Mouse (Mus musculus) kidney, postnatal 10 days (tissue): ENCODE measurements around the gene Uap1l1.
"Not testable (repeated sequence)": the region's sequence is repeated elsewhere in the genome, so short reads cannot be mapped to it uniquely, and the experiment has no call there.

Source experiments
- DNase-seq: peaks from one replicate; pipeline ENCODE4 v3.0.0; 2021; ENCODE audit warnings: mixed read lengths

Gene Uap1l1

DNA sequence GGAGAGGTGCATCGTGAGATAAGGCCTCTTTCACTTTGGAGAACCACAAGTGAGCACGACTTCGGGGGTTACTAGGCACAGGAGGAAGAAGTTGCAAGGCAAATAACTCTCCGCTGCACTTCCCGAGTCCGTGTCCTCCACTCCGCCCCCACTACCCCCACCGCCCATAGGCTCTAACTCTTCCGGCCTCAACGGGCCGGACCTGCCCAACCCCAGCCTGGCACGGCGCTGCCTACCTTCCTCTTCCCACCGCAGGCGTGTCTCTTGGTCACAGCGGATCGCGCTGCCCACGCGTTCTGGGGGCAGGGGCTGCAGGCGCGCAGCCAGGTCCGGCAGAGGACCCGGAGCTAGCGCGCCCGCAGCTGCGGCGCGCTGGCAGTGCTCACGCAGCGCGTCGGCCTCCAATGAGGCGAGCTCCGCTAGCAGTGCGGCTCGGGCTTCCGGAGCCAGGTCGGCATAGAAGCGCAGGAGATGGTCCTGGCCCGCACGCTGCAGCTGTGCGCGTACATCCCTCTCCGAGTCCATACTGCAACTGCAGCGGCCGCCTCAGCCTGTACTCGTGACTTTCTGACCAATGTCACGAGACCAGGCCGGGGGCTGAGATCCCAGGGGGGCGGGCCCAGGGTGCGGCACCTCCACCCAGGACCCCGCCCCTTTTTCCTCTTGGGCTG is at the start of gene Uap1l1:
Uap1l1 (minus strand) TSS at position 592 of the 671 bp plus-strand sequence.
- DNase-seq = peak; percentile 92

DNA sequence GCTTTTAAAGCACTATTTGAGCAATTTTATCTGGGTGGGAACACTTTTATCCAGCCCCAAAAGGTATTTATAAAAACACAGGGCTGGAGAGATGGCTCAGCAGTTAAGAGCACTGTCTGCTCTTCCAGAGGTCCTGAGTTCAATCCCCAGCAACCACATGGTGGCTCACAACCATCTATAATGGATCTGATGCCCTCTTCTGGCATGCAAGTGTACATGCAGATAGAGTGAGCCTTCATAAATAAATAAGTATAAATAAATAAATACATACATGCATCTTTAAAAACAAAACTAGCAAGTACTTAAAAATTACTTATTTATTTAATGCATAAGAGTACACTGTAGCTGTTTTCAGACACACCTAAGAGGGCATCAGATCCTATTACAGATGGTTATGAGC is 48.0 kb upstream of the Uap1l1 start:
- not testable (repeated sequence) for DNase-seq

DNA sequence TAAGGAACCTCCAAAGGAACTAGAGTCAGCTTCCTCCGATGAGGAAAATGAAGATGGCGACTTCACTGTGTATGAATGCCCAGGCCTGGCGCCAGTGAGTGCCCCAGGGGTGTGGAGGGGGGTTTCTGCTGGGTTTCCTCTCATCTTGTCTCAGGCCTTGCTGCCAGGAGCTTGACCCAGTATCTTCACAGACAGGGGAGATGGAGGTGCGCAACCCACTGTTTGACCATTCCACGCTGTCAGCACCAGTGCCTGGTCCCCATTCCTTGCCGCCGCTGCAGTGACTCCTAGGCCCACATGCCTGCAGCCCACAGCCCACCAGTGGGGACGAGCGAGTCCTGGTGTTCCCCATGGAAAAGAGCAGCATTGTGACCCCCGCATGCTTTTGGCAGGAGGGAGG is 43.4 kb upstream of the Uap1l1 start:
- DNase-seq = no peak

DNA sequence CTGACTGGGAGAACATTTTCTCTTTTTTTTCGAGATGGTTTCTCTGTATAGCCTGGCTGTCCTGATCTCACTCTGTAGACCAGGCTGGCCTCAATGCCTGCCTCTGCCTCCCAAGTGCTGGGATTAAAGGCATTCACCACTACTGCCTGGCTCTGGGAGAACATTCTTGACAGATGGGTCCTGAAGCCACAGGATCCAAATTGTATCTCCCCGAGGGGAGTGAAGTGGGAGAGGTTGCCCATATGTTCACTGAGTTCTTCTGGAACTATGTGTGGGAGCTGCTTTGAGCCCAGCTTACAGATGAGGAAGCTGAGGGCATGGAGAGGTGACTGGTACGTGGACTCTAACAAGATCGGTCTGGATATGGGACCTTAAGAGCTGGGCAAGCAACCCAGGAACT is 38.5 kb upstream of the Uap1l1 start:
- no peak for DNase-seq

DNA sequence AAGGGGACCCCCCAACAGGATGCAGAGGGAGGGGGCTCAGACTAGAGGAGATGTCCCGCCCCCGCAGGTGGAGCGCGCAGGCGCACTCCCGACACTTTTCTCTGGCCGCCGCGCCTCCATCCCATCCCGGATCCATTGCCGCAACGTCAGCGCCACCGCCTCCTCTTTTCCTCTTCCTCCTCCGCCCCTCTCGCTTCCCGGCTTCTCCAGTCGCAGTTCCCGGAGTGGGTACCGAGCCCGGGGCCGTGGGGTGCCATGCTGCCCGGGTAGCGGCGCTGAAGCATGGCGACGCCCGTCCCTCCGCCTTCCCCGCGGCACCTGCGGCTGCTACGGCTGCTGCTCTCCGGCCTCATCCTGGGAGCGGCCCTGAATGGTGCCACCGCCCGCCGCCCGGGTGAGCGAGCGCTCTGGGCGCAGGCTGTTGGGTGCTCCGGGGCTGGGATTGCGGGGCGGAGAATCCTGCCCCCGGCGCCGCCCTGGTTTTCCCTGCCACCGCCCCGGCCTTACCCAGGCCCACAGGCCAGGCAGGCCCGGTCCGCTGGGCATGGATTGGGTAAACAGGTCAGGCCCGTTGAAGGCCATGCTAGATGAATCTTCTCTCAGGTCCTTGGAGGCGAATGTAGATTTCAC is 37.6 kb upstream of the Uap1l1 start:
- peak; percentile 84 for DNase-seq

DNA sequence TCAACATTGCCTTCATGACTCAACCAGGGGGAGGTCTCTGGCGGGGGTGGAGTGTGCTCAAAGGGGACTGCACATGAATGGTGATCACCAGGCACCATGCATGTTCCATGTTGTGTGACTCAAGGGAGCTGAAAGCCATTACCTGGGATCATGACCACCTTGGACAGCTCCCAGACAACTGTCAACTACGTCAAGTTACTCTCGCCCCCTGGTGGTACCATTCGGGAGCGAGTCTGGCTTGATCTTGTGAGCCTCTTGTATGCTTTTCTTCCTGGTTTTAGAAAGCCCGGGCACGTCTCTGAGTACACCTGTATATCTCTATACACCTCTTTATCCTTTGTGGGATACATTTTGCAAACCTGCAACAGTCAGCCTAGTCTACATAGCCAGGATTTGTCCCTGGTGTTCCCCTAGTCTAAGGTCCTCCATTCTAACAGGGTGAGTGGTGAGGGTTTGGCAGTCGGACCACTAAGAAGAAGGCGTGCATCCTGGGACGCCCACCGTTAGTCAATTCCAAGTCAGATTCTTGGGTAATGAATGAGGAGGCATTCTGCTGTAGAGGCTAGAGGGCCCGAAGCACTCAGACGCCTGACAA is 37.0 kb upstream of the Uap1l1 start:
- DNase-seq = peak; percentile 93

DNA sequence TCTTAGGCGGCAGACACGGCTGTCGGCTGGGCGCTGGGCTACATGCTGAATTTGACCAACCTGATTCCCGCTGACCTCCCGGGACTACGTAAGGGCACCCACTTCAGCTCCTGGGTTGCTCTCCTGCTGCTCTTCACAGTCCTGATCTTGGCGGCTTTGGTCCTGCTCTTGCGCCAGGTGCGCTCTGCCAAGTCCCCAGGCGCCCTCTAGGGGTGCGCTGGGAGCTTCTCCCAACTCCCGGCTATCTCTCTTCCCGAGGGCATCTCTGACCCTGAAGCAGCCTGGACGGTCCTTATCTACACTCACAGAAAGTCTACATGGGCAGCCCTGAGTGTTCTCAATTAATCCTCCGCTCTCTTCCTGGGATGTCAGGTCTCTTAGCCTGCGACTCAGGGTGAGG is 35.3 kb upstream of the Uap1l1 start:
- DNase-seq = peak; percentile 80

DNA sequence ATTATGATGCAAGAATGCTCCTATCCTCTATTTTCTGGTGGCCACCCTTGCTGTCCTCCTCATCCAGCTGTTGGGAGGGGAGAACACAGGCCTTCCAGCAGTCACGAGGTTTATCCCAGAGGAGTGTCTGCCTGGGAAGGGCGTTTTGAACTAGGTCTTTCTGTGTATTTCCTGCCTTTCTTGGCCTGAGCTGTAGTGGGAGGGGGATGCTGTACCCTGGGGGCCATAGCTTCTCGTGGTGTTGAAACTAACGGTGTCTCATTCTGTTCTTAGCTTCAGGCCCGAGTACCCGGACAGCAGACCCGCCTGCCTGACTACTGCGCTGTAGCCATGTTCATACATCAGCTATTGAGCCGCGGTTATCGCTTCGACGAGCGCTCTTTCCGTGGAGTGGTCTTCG is 34.8 kb upstream of the Uap1l1 start:
- DNase-seq = no peak

DNA sequence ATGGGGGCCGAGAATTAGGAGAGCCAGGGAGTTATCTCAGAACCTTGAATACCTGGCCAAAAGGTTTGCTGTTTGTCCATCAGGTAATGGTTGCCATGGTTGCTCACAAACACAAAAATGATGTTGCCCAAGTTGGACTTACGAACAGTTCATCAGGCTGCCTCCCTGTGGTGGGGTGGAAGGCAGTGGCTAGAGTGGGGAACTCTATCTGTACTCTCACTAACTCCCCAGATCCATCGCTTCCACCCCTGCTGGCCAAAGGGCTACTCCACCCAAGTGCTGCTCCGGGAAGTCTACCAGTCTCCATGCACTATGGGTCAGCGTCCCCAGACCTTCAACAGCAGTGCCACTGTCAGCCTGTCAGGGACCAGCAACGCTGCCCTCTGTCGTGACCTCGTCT is 33.6 kb upstream of the Uap1l1 start, which contains the start of gene Npdc1:
Npdc1 (plus strand) TSS at position 301 of the 400 bp plus-strand sequence.
- DNase-seq = no peak

DNA sequence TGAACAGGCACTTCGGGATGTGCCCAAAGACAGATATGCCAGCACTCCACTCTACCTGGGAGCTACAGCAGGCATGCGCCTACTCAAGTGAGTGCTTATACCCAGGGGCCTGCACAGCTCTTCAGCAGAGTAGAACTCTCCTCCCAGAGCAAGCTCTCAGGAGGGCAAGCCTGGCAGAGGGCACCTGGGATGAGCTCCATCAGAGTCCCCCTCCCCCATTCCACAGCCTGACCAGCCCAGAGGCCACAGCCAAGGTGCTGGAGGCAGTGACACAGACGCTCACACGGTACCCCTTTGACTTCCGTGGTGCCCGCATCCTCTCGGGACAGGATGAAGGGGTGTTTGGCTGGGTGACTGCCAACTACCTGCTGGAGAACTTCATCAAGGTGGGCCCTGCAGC is 32.6 kb upstream of the Uap1l1 start:
- DNase-seq = no peak

DNA sequence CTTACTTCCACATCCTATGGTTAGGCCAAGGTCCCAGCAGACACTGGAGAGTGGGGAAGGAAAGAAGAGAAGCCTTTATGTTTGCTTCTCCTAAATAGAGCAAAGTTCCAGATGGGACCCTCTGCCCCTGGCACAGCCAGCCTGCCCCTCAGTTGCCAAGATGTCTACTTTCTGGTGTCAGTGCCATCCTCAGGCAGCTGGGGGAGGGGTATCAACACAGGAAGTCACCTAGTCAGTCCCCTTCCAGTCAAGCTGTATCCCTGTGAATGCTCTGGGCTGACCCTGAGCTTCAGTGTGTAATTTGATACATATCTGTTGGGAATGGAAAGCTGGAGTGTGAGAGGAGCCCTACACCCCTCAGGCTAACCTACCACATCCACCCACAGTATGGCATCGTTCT is 31.5 kb upstream of the Uap1l1 start:
- DNase-seq = no peak

DNA sequence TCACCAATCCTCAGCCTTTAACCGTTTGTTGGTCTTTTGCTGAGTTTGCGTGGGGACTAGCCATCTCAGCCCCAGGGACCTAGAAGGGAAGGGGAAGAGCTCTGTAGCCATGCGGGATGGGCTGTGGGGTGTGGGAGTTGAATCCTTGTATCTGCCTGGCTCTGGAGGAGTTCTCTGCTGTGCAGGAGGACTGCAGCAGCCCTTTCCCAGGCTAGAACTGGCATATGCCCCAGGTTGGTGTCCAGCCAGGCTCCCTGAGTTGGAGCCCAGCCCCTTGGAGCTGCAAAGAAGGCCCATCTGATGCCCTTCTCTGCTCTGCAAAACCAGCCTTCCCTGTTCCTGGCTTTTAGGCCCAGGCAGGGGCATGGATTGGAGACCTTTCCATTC is 31.1 kb upstream of the Uap1l1 start:
- DNase-seq = no peak

DNA sequence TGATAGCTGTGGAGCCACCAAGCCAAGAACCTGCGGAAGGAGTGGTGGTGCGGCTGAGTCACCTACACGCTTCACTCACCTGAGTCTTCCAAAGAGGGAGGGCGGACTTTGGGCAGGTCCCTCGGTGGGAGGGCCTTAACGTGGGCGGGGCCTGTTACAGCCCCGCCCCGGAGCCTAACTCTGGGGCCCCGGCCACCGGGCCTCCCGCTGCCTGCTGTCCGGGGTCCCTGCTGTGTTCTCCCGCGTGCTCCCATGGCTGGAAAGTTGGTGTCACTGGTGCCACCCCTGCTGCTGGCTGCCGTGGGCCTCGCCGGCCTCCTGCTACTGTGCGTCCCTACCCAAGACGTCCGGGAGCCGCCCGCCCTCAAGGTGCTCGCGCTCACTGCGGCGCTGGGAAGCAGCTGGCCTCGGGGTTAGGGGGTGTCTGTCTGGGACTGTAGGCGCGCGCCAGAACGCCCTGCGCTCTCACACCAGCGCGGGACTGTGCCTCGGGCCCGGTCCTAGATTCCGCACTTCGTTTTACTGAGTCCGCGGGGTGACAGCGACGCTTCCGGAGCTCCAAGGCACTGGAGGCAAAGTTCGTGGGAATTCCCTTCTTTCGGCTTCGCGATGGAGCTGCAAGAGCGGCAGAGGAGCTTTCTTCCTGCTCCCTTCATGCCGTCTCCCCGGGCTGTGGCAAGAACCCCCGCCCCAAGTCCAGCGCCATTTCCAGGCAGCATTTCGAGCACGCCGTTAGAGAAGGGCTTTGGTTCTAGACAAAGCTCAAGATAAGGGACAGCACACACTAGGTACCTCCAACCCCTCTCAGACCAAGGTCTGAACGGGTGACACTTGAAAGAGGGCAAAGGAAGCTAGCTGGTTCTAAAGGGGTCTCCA is 30.5 kb upstream of the Uap1l1 start, which contains the start of gene Entpd2:
Entpd2 (plus strand) TSS at position 154 of the 876 bp plus-strand sequence.
- peak; percentile 72 for DNase-seq

DNA sequence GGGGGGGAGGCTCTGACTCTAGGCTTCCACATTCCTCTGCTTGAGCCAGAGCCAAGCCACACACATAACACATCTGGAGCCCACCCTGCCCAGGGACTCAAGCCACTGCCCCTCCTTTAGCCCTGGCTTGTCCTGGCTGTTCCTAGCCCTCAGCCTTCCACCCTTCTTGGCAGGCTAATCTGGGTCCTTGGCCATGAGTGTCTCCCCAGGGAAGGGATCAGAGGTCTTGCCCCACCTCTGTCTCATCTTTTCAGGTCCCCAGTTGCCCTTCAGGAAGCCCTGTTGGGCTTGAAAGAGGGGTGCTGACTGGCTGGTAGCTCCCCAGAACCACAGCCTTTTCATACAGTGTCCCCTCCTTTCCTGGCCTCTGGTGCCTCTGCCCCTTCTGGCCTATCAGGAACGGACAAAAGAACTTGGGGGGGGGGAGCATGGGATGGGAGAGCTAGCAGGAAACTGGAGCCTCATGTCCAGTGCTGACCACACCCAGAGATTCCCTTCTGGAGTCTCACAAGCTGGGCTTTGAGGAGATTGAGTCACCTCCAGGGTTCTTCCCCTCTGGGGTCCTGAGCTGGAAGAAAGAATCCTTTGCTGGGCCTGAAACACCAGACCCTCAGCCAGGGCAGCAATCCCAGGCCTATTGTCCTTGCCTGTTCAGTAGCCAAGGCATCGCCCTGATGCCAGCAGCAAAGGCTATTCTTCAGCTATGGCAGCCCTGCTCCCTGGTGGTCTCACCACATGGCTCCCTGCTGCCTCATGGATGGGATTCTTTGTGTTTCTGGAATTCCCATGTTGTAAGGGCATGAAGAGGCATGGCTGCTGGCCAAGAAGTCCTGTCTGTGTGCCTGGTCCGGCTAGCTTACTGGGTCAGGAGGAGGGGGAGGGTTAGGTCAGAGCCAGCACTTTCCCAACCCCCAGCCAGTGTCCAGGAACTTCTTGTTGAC is 29.1 kb upstream of the Uap1l1 start:
- peak; percentile 54 for DNase-seq

DNA sequence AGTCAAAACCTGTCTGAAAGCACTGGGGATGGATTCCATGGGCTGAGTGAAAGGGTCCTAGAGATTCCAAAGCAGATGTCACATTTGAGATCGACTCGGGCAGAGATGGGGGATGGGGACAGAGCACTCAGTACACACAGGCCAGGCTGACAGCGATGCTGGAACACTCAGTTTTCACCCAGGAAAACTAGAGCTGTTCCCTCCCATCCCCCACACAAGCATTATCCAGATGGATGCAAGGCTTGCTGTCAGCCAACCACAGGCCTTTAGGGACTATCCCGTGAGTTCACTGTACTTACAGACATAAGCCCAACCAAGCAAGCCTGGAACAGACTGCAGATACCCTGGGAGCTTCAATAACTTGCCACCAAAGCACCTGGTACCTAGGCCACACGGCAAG is 25.8 kb upstream of the Uap1l1 start:
- no peak for DNase-seq

DNA sequence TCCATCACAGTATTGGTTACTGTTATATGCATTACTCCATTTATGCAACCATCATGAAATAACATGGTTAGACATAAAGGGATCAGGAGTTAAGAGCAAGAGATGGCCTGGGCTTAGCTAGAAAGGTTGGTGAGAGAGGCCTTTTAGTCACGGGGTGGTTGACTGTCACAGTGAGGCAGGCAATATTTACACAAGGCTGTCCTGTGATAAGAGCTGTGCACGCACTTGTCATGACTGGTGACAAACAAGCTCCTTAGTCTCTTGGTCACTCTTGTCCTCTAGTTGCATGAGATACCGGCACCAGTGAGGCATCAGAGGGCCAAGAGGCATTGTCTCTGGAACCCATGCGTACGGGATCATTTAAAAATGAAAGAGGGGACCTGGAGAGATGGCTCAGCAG is 19.0 kb upstream of the Uap1l1 start:
- DNase-seq = no peak

DNA sequence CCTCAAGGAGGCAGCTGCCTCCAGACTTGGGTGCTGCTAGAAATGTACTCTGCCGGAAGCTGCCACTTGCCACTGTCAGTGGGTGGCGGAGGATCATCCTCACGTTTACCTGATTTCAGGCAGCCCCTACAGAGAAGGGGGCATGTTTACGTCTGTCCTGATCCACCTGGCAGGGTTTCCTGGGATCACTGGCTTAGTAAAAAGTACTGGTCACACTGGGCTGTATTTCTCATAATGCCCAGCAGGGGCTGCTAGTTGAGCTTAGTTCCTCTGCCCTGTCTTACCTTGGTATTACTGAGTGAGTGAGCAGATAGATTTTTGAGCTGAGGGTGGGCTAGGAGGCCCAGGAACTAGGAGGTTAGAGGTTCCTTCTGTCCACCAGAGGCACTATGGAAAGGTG is 11.1 kb upstream of the Uap1l1 start:
- peak; percentile 79 for DNase-seq

DNA sequence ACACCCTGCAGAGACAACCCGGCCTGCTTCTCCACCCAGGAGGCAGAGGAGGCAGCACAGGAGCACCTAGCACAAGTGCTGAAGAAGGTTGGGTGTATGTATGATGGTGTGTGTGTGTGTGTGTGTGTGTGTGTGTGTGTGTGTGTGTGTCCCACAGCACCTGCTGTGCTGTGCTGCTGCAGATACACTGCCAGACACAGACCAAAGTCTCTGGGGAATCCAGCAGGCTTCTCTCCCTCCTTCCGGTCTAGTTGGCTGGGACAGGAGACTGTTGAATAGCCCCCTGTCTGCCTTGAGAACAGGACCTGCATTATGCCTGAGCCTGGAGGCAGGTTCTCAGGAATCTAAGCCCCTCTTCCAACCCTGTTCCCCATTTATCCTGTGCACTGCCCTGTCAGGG is 7.9 kb upstream of the Uap1l1 start:
- DNase-seq = no peak

DNA sequence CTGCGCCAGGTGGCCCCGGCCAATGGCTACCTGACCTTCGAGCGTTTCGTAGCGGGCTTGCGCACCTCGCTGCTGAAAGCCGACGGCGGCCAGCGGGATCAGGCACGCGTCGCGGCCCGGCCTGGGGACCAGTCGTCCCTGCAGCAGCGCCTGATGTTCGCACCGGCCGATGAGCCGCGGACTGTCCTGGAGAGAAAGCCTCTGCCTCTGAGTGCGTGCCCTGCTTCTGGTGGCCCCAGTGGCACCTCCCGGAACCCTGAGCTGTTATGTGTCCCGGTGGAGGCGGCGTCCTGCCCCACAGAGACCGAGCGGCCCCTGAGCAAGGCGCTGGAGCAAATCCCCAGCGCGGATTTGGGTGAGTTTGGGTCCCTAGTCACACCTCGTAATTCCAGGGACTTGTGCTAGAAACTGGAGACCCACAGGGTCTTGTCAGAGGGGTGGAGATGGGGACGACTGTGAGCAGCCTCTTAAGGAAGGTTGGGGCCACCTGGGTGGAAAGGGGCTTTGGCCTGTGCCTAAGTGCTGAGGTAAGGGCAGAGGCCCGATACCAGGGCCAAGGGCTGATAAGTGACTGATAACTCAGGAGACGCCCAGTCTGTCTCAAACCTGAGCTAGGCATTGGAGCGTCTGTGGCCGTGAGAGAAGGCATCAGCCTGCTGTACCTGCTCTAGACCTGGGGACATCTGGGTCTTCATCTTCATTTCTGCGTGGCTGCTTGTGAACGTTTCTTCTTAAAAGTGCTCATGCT is 7.3 kb upstream of the Uap1l1 start:
- DNase-seq = no peak

DNA sequence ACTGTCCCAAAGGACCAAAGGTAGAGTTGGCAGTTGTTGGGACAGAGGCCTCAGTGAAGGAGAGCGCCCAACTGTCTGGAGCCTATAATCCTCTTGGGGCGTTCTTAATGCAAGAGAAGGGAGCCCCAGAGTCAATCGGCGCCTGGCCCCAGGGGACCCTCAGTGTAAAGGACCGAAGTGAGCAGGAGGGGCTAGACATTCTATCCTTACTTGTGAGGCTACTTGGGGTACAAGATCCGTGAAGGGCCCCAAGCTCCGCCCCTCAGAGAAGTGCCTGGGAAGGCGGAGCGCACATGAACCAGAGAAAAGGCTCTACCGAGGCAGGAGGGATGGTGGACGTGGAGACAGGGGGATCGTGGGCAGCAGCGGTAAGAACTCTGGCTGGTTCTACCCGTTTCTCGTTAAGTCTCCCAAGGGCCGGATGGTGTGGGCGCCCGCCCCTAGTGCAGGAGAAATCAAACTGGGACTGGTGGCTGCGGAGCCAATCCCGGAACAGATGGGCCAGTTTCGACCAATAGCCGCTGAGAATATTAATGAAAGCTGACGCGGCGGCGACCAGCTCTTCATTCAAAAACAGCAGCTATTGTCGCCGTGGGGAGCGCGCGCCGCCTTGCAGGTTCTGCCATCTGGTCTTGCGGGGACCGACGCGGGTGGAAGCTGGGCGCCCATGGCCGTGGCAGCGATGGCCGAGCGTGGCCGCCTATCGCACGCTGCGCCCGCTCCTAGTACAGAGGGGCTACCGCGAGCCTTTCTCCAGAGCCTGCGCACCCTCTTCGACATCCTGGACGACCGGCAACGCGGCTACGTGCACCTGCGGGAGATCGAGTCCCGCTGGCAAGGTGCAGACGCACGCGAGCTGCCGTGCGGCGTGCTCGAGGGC is 6.5 kb upstream of the Uap1l1 start, which contains the start of gene Sapcd2:
Sapcd2 (plus strand) TSS at position 558 of the 880 bp plus-strand sequence.
- peak; percentile 91 for DNase-seq
